Mouse (Mus musculus): ENCODE data around the gene Trpc7. TPM values are rescaled to one million over a fixed set of nuclear protein-coding genes. Genes with fewer than 3 reads are reported as not detected.

The Trpc7 gene
- polyA plus RNA-seq, 1 experiment from 2014 or later: 0.31 TPM

GRCm38 (mm10) chr13:56749377-56749776, 146.4 kb downstream of the Trpc7 start:
- DNase-seq (ENCODE audit: low spot score) (no peak), ATAC-seq (ENCODE audit: low read depth) (no peak)
- Histone ChIP-seq H3K9me3 (ENCODE audit: control insufficient read depth, low read length) (no peaks in the 10 kb centered on the region), H3K27me3 (replicated peaks; ENCODE audit: control insufficient read depth, insufficient read depth, low read length) (peaks cover 38% of the 10 kb centered on the region), H3K27ac (replicated peaks; ENCODE audit: low read depth, low read length) (no peak overlapping the region), H3K4me3 (ENCODE audit: low read depth, low read length) (no peak overlapping the region), H3K4me2 (ENCODE audit: low read depth, low read length) (no peak overlapping the region), H3K4me1 (ENCODE audit: control insufficient read depth, insufficient read depth, low read length) (peaks cover 18% of the 10 kb centered on the region), H3K9ac (ENCODE audit: low read depth, low read length) (no peak overlapping the region), H3K36me3 (ENCODE audit: control insufficient read depth, insufficient read depth, low read length) (no peaks in the 10 kb centered on the region)
- WGBS: 82% methylated on average over 7 of the region's 7 CpGs

GRCm38 (mm10) chr13:56747554-56747953, 148.2 kb downstream of the Trpc7 start:
- ATAC-seq (ENCODE audit: low read depth) (no peak), DNase-seq (ENCODE audit: low spot score) (peak; percentile 19)
- no peak overlapping the region for H3K27ac ChIP-seq (replicated peaks; ENCODE audit: low read depth, low read length)
- WGBS: 62% methylated on average over 8 of the region's 8 CpGs
- 0 out of 2 replicates have a peak, but pooled peaks cover 6% of the 10 kb centered on the region for H3K4me1 ChIP-seq (ENCODE audit: control insufficient read depth, insufficient read depth, low read length)
- H3K9me3 ChIP-seq (ENCODE audit: control insufficient read depth, low read length): no peaks in the 10 kb centered on the region
- no peak overlapping the region for H3K4me3 ChIP-seq (ENCODE audit: low read depth, low read length)
- 0 out of 2 replicates have a peak, but pooled peaks cover 6% of the 10 kb centered on the region for H3K36me3 ChIP-seq (ENCODE audit: control insufficient read depth, insufficient read depth, low read length)
- H3K27me3 ChIP-seq (replicated peaks; ENCODE audit: control insufficient read depth, insufficient read depth, low read length): peaks cover 19% of the 10 kb centered on the region
- H3K4me2 ChIP-seq (ENCODE audit: low read depth, low read length): no peak overlapping the region
- no peak overlapping the region for H3K9ac ChIP-seq (ENCODE audit: low read depth, low read length)

- no peak overlapping the region for H3K27ac ChIP-seq (replicated peaks; ENCODE audit: low read depth, low read length)
- H3K4me3 ChIP-seq (ENCODE audit: low read depth, low read length): no peak overlapping the region
- ATAC-seq (ENCODE audit: low read depth) (no peak), DNase-seq (ENCODE audit: low spot score) (no peak)
- no peak overlapping the region for H3K4me2 ChIP-seq (ENCODE audit: low read depth, low read length)
- H3K4me1 ChIP-seq (ENCODE audit: control insufficient read depth, insufficient read depth, low read length): 0 out of 2 replicates have a peak, but pooled peaks cover under 1% of the 10 kb centered on the region
- H3K36me3 ChIP-seq (ENCODE audit: control insufficient read depth, insufficient read depth, low read length): 0 out of 2 replicates have a peak, but pooled peaks cover 6% of the 10 kb centered on the region
- 55% methylated on average over 10 of the region's 10 CpGs for WGBS
- no peak overlapping the region for H3K9ac ChIP-seq (ENCODE audit: low read depth, low read length)
- H3K9me3 ChIP-seq (ENCODE audit: control insufficient read depth, low read length): no peaks in the 10 kb centered on the region
- peaks cover 14% of the 10 kb centered on the region for H3K27me3 ChIP-seq (replicated peaks; ENCODE audit: control insufficient read depth, insufficient read depth, low read length)
Observed at GRCm38 (mm10) chr13:56746739-56747532, 148.9 kb downstream of the Trpc7 start.

GRCm38 (mm10) chr13:56742325-56742901, 153.4 kb downstream of the Trpc7 start:
- Histone ChIP-seq H3K4me1 (ENCODE audit: control insufficient read depth, insufficient read depth, low read length) (no peaks in the 10 kb centered on the region), H3K9ac (ENCODE audit: low read depth, low read length) (no peak overlapping the region), H3K9me3 (ENCODE audit: control insufficient read depth, low read length) (no peaks in the 10 kb centered on the region), H3K4me3 (ENCODE audit: low read depth, low read length) (no peak overlapping the region), H3K4me2 (ENCODE audit: low read depth, low read length) (no peak overlapping the region), H3K27me3 (replicated peaks; ENCODE audit: control insufficient read depth, insufficient read depth, low read length) (no peaks in the 10 kb centered on the region), H3K36me3 (ENCODE audit: control insufficient read depth, insufficient read depth, low read length) (peaks cover 42% of the 10 kb centered on the region), H3K27ac (replicated peaks; ENCODE audit: low read depth, low read length) (no peak overlapping the region)
- 82% methylated on average over 6 of the region's 6 CpGs for WGBS
- no peak for ATAC-seq (ENCODE audit: low read depth)
- no peak for DNase-seq (ENCODE audit: low spot score)

GRCm38 (mm10) chr13:56741691-56742090, 154.1 kb downstream of the Trpc7 start:
- 91% methylated on average over 7 of the region's 7 CpGs for WGBS
- DNase-seq (ENCODE audit: low spot score): no peak
- no peaks in the 10 kb centered on the region for H3K27me3 ChIP-seq (replicated peaks; ENCODE audit: control insufficient read depth, insufficient read depth, low read length)
- H3K36me3 ChIP-seq (ENCODE audit: control insufficient read depth, insufficient read depth, low read length): peaks cover 49% of the 10 kb centered on the region
- no peak overlapping the region for H3K9ac ChIP-seq (ENCODE audit: low read depth, low read length)
- H3K4me2 ChIP-seq (ENCODE audit: low read depth, low read length): no peak overlapping the region
- no peaks in the 10 kb centered on the region for H3K9me3 ChIP-seq (ENCODE audit: control insufficient read depth, low read length)
- ATAC-seq (ENCODE audit: low read depth): no peak
- no peak overlapping the region for H3K4me3 ChIP-seq (ENCODE audit: low read depth, low read length)
- no peaks in the 10 kb centered on the region for H3K4me1 ChIP-seq (ENCODE audit: control insufficient read depth, insufficient read depth, low read length)
- H3K27ac ChIP-seq (replicated peaks; ENCODE audit: low read depth, low read length): no peak overlapping the region

- ATAC-seq (ENCODE audit: low read depth): no peak
- 91% methylated on average over 6 of the region's 6 CpGs for WGBS
Observed at GRCm38 (mm10) chr13:56740496-56740895, 155.3 kb downstream of the Trpc7 start.

GRCm38 (mm10) chr13:56739556-56739955, 156.2 kb downstream of the Trpc7 start:
- Histone ChIP-seq H3K27ac (replicated peaks; ENCODE audit: low read depth, low read length) (no peak overlapping the region), H3K27me3 (replicated peaks; ENCODE audit: control insufficient read depth, insufficient read depth, low read length) (no peaks in the 10 kb centered on the region), H3K4me3 (ENCODE audit: low read depth, low read length) (no peak overlapping the region), H3K36me3 (ENCODE audit: control insufficient read depth, insufficient read depth, low read length) (peaks cover 68% of the 10 kb centered on the region), H3K4me2 (ENCODE audit: low read depth, low read length) (no peak overlapping the region), H3K4me1 (ENCODE audit: control insufficient read depth, insufficient read depth, low read length) (no peaks in the 10 kb centered on the region), H3K9me3 (ENCODE audit: control insufficient read depth, low read length) (no peaks in the 10 kb centered on the region), H3K9ac (ENCODE audit: low read depth, low read length) (no peak overlapping the region)
- DNase-seq (ENCODE audit: low spot score): no peak
- 93% methylated on average over 5 of the region's 5 CpGs for WGBS
- ATAC-seq (ENCODE audit: low read depth): 0 out of 2 replicates have a peak, but pooled peaks have one; percentile 26

More at GRCm38 (mm10) chr13:56740496-56740895, 155.3 kb downstream of the Trpc7 start:
- no peak overlapping the region for H3K27ac ChIP-seq (replicated peaks; ENCODE audit: low read depth, low read length)
- H3K9me3 ChIP-seq (ENCODE audit: control insufficient read depth, low read length): no peaks in the 10 kb centered on the region
- DNase-seq (ENCODE audit: low spot score): no peak
- H3K9ac ChIP-seq (ENCODE audit: low read depth, low read length): no peak overlapping the region
- H3K27me3 ChIP-seq (replicated peaks; ENCODE audit: control insufficient read depth, insufficient read depth, low read length): no peaks in the 10 kb centered on the region
- H3K4me1 ChIP-seq (ENCODE audit: control insufficient read depth, insufficient read depth, low read length): no peaks in the 10 kb centered on the region
- H3K36me3 ChIP-seq (ENCODE audit: control insufficient read depth, insufficient read depth, low read length): peaks cover 59% of the 10 kb centered on the region
- no peak overlapping the region for H3K4me3 ChIP-seq (ENCODE audit: low read depth, low read length)
- no peak overlapping the region for H3K4me2 ChIP-seq (ENCODE audit: low read depth, low read length)

GRCm38 (mm10) chr13:56735212-56735875, 160.4 kb downstream of the Trpc7 start:
- Histone ChIP-seq H3K27ac (replicated peaks; ENCODE audit: low read depth, low read length) (no peak overlapping the region), H3K4me3 (ENCODE audit: low read depth, low read length) (no peak overlapping the region), H3K9me3 (ENCODE audit: control insufficient read depth, low read length) (no peaks in the 10 kb centered on the region), H3K4me2 (ENCODE audit: low read depth, low read length) (no peak overlapping the region), H3K27me3 (replicated peaks; ENCODE audit: control insufficient read depth, insufficient read depth, low read length) (no peaks in the 10 kb centered on the region), H3K4me1 (ENCODE audit: control insufficient read depth, insufficient read depth, low read length) (no peaks in the 10 kb centered on the region), H3K36me3 (ENCODE audit: control insufficient read depth, insufficient read depth, low read length) (peaks cover 92% of the 10 kb centered on the region), H3K9ac (ENCODE audit: low read depth, low read length) (no peak overlapping the region)
- ATAC-seq (ENCODE audit: low read depth) (no peak), DNase-seq (ENCODE audit: low spot score) (peak; percentile 38)
- 56% methylated on average over 6 of the region's 6 CpGs for WGBS
